Mouse (Mus musculus) limb, embryonic 15.5 days (tissue): ENCODE results near the gene Nup35. TPM values are rescaled to one million over a fixed set of nuclear protein-coding genes. Genes with fewer than 3 reads are reported as not detected.

Experiments
- microRNA counts: library from miRNA; unstranded; fragments of <30 nt; microRNA quantifications from one replicate; lab custom pipeline; 2016
- microRNA-seq: library from miRNA; unstranded; fragments of <30 nt; microRNA quantifications from one replicate; pipeline ENCODE4, GENCODE M21; 2016
- polyA plus RNA-seq: library from polyadenylated mRNA; unstranded; fragments of >200 nt; fragmentation: Nextera tagmentation; extraction: Ambion mirVana; gene quantifications from 2 replicates; pipeline ENCODE4 v1.2.1, GENCODE M21; 2015

Nup35 gene
- polyA plus RNA-seq, 1 experiment from 2014 or later: 42.1 TPM

MicroRNAs within 50 kb of the gene (microRNA counts, 519-probe panel; counts per million panel counts)
- microRNA mmu-miR-684 (lab: Ali Mortazavi, UCI): 1,435 counts per million, percentile 14 among the panel's probes with 10 or more counts

Small RNAs within 50 kb of the gene (microRNA-seq; reads per million reads assigned to microRNA genes)
- gene Mir684-1: not detected

Other genes with a start within 250 kb of the Nup35 start
- gene Frzb, start 169.6 kb upstream of the Nup35 start, polyA plus RNA-seq: 9.0 and 11.2 TPM in 2 replicates
- 66.3 and 75.7 TPM in 2 replicates for gene Nckap1, start 35.9 kb upstream of the Nup35 start, polyA plus RNA-seq
- 15.1 and 18.6 TPM in 2 replicates for gene Dusp19, start 191 bp upstream of the Nup35 start, polyA plus RNA-seq